Mouse (Mus musculus): ENCODE data around the gene Wfdc9. TPM values are rescaled to one million over a fixed set of nuclear protein-coding genes. Genes with fewer than 3 reads are reported as not detected.

The Wfdc9 gene
- total RNA-seq (2021): not detected
- long read RNA-seq, experiment 1: 0 reads
- long read RNA-seq, experiment 2: 0 reads

DNA sequence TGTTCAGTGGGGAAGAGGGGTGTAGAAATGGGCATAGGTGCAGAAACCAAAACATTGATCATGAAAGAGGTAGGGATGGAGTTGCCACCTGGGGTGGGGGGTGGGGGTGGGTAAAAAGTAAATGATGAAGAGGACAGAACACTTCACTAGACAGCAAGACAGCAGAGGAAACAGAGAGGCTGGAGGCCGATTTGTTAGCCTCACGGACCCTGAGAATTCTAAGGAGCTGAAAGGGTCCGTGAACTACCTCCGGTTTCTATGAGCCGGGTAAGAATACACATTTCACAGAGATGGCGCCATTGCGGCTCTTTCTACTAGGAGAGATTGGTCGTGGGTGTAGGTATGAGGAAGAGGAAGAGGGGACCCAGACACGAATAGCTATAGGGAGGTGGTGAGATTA, at the start of gene Wfdc9:
Gene Wfdc9 (minus strand): TSS at position 101 of the 400 bp plus-strand sequence.
- no peak for DNase-seq

DNA sequence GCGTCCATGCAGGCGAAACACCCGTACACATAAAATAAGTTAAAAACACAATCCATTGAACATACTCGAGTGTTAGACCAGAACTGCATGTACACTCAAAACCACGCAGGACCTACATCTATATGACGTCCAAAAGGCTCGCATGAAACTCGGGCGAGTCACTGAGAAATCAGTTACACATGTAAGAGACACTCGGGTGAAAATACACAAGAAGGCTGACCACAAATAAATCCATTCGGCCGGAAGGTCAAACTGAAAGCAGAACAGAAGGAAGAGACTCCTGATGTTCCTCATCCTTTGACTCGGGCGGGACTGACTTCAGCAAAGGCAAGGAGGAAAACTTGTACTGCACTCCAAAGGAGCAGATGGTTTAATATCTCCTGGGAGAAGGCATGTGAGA, 49.6 kb upstream of the Wfdc9 start:
- no peak for DNase-seq

DNA sequence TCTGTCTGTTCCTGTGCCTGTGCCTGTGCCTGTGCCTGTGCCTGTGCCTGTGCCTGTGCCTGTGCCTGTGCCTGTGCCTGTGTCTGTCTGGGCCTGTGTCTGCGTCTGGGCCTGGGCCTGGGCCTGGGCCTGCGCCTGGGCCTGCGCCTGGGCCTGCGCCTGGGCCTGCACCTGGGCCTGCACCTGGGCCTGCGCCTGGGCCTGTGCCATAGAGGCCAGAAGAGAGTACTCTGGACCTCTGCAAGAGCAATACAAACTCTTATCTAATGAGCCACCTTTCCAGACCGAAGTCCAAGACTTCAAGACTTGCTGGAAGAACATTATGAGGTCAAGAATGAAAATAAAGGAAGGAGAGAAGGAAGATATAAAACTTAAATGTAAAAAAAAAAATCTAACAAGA, 48.9 kb upstream of the Wfdc9 start:
- DNase-seq: no peak

DNA sequence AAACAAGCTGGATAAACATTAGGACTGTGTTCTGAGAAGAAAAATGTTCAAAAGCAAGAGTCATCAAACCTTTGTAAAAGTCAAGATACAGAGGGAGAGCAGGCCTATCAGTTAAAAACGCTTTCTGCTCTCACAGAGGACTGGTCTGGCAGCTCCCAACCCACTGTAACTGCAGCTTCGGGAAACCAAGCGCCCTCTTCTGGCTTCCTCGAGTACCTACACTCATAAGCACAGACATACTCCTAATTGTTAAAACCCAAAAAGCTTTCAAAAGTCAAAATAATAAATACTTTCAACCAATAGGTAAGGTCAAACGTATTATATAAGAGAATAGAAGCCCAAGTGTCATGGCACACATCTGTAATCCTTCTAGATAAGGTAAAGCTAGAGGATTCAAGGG, 47.9 kb upstream of the Wfdc9 start:
- no peak for DNase-seq

DNA sequence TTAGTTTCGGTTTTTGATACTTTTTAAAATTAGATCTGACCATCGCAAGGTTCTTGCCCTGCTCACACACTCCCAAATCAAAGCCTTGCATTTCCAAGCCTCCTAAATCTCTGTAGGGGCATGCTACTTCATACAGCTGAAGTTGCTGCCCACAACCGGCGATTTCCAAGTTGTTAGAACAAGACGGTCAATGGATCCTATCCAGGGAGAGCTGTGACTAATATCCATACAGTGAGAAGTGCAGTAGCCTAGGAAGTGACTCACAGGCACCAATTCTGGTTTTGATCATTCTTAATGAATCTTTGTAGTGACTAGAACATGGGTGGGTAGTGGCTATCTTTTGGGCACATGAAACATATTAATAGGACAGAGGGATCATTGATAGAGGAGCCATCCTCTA, 45.4 kb upstream of the Wfdc9 start:
- no peak for DNase-seq

DNA sequence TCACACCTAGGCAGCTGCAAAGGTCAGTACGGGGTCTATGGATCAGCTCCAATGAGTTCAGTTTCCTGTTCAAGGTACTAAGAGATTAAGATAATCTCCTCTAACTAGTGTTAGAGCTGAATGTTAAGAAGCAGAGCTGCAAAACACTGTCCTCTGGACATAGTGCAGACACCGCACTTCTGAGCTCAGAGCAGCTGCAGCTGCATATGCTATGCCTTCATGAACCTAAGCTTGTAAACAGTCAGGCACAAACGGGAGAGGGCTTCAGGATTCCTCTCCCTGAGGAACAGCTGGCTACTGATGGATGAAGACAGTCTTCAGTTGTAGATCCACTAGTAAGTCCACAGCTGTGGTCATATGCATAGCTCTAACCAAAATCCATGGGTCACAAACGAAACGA, 44.6 kb upstream of the Wfdc9 start:
- no peak for DNase-seq

DNA sequence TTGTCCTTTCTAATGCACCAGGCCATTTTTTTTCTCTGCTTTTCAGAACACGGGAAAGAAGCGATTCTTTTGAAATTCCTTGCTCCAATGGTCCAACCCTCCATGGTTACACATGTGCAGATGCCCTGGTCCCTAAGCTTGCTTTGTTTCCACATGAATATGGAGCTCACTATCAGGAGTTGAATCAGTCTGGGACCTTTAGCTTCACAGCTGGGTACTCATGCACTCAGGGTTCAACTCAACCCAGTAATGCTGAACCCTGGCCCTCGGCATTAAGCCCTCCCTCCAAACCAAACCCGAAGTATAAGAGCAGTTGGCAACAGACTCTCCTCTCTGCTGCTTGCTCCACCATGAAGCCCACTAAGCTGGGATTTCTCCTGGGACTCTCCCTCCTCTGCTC, 41.8 kb upstream of the Wfdc9 start, which contains the start of gene Spint4:
Gene Spint4 (plus strand): TSS at position 301 of the 400 bp plus-strand sequence.
- DNase-seq: no peak

DNA sequence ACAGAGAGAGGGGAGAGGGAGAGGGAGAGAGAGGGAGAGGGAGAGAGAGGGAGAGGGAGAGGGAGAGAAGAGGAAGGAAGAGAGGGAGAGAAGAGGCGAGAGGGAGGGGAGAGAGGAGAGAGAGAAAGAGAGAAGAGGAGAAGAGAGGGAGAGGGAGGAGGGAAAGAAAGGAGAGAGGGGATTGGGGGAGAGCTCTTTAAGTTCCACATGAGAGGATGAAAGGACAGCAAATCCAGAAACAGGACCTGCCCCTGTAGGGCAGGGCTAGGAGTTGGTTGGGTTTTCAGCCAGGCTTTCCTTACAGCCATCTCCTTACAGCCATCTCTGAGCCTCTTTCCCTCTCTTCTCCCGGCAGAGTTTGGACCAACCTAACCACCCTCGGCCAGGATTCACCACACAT, 28.4 kb upstream of the Wfdc9 start, which contains the start of gene Wfdc13:
Gene Wfdc13 (plus strand): TSS at position 301 of the 400 bp plus-strand sequence.
- no peak for DNase-seq

DNA sequence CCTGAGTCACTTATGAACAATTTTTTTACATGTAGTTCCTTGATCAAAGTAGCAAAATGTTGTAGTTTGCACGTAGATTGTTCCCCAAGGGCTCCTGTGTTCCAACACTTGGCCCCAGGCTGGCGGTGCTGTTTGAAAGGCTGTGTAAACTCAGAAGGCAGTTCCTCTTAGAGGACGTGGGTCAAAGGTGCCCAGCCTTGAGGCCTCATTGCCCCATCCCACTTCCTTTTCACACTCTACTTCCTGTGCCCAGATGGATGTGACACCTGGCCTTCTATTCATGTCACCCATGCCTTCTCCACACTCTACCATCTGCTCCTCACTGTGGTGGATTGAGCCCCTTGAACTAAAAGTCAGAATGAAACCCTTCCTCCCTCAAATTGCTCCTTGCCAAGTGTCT, 23.5 kb upstream of the Wfdc9 start:
- peak in 1 of 2 experiments; percentile 11 for DNase-seq

DNA sequence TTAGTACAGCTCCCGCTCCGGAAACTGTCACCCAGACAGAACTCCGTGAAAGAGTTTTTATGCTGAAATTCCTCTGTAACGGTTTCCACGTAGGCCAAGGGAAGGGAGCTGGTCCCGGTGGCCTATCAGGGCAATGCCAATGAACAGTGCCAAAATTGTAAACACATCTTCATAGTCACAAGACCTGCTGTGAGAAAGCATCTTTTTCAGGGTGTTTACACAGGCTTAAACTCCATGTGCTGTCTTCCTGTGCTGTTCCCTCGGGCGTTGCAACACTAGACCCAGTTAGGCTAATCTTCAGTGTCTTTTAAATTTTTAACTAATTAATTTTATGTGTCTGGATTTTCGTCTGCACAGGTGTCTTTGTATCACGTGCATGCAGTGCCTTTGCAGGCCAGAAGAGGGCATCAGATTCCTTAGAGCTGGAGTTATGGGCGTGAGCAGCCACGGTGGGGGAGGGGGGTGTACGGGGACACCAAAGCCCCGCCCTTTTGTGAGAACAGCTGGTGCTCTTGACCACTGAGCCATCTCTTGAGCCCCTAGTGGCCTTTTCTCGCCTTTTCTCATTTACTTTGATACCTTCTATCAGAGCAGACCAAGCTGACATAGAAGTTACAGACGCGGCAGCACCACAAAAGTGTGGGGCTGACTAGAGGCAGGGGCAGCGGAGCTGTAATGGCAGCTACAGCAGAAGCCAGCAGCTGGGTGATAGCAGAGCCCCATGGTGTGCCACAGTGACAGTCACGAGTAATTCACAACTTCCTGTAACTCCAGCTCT, 22.7 kb upstream of the Wfdc9 start:
- peak; percentile 69 to 81 for DNase-seq

DNA sequence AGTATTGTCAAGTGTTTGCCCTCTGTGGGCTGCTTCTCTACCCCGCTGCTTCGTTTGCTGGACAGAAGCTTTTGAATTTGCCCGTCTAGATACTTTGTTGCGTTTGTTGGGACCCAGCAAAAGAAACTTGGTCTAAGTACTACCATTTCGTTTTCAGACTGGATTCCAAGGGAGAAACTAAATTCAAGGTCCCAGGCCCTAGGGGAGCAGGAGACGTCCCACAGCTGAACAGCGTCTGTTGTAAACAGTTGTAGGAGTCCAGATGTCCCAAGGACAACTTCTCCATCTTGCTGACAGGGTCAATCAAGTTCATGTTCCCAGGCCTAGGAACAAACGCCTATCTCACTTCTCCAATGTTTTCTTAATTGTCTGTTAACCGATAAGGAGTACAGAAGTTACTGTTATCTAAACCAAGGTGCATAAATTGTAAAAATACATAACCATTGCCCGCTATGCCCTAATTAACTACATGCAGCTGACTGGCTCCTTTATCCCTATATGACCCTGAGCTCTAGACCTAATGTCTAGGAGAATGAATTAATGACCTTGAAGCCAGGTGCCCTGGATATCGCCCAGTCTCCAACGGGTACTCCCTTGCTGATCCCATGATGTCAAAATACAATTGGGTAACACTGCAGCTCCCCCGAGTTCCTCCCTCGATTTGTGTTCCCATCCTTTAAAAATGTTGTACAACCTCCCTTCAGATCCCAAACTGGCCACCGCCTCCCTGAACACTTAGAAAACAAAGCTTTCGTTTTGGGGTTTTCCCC, 20.7 kb upstream of the Wfdc9 start:
- no peak for DNase-seq

DNA sequence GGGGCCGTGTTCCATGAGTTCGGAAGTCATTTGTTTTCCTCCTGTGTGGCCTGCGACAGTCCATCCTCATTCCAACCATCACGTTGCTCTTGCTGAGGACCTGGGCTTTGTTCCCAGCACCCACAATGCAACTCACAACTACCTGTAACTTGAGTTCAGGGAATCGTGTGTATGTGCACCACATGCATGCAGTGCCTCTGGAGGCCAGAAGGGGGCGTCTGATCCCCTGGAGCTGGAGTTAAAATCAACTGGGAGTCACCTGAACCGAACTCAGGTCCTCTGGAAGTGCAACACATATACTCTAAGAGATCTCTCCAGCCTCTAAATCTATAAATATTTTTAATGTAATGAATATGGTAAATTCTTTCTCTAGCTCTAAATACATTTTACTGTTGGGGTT, 19.7 kb upstream of the Wfdc9 start:
- no peak for DNase-seq

DNA sequence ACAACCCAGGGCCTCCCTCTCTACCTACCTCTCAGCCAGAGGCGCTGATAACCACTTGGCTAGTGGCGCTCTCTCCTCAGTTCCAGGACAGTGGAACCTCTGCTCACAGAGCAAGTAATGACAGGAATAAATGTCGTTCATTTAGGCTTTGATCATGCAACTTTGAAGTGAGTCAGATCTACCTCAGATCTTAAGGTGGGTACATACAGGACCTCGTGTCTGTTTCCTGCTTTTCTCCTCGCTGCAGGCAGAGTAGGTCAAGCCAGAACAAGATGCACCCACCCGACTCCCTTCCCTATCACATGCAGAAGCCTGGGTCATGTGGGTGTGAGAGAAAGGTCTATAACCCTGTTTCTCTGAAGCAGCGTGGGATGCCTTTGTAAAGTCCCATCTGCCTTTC, 17.6 kb upstream of the Wfdc9 start, which contains the start of gene Wfdc11:
Gene Wfdc11 (minus strand): TSS at position 101 of the 400 bp plus-strand sequence.
- DNase-seq: no peak

DNA sequence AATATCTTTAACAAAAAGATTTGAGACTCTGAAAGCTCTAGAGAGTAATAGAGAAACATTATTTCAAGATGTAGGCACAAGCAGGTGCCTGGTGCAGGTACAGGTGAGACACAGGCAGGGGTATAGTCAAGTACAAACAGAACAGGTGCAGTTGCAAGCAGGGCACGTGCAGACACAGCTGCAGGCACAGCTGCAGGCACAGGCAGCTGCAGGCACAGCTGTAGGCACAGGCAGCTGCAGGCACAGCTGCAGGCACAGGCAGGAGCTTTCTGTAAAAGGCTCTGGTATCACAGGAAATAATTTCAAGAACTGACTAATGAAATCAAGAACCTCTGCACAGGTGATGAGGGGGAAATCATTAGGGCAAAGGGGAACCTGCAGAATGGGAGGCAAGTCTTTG, 14.6 kb upstream of the Wfdc9 start:
- no peak for DNase-seq

DNA sequence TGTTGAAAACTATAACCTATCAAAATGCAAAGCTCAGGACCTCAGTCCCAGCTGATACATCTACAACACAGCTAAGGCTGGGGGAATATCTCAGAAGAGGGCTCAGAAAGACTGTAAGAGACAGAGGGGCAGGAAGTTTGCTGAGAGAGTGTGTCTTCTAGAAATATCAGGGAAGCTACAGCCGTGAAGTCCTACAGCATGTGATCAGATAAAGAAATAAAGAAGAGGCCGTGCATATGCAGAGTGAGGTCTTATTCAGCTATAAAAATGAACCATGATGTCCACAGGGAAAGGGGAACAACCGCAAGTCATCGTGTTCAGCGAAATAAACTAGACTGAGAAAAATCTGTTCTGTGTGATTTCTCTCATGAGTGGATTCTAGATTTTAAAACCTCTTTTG, 13.9 kb upstream of the Wfdc9 start:
- DNase-seq: no peak

DNA sequence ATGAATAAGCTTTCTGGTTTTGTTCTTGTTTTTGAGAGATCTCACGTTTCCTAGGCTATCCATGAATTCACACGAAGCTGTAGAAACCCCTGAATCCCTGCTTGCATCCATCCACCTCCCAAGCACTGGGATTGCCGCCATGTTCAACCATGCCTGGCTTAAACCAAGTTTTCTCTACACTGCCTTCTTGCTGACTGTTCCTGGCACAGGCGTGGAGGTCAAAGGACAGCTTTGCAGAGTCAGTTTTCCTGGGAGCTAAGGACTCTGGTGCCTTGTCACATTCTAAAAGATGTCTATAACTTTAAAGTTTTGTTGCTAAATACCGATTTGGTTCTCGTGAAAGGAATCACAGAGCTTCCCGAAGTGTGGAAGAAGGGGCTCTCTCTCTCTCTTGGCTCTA, 8.5 kb upstream of the Wfdc9 start:
- no peak for DNase-seq

DNA sequence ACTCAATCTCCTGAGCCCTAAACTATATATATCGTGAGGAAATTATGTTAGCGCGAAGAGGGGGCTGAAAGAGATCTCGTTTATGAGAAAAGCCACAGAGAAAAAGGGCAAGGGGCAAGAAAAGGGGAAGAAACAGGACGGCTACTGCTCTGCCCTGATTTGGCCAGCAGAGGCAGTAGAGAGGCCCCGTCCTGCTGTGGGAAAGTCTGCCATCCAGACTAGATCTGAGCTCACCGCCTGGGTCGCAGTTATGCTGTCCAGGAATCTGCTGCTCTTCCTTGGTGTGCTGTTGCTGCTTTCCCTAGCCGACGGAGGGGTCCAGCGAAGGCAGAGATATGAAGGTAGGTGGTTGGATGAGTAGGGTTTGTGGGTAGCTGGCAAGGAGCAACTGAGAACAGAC, 525 bp downstream of the Wfdc9 start, which contains the start of gene Wfdc10:
Gene Wfdc10 (plus strand): TSS at position 189 of the 400 bp plus-strand sequence.
- peak; percentile 49 to 65 for DNase-seq

DNA sequence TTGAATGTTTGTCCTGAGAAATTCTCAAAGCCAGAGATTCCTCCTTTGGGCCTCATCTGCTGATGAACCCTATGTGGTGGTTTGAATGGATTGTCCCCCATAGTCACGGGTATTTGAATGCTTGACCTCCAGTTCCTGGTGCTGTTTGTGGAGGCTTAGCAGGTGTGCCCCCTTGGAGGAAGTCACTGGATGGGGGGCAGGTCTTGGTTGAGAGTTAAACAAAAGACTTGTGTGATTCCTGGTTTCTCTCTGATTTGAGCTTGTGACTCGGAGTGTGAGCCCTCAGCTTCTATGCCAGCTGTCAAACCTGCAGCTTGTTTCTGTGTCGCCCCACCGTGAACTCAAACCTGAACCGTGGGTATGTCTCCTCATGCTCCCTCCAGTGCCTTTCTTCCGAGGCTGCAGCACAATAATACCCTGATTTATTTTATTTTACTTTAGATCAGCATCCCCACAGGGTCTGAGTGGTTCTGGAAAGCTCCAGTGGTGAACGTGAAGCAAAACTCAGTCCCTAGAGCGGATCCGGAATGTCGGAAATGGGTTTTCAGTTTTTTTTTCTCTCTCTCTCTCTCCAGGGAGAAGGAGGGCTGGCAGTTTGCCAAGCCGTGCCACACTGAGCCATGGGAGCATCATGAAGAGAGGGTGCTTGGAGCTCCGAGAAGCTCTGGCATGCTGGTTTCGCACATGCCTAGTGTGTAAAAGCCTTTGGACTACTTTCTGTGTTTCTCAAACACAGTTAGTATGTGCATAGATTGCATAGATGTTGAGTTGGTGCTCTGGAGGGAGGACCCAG, 14.3 kb downstream of the Wfdc9 start:
- DNase-seq: peak in 1 of 2 experiments; percentile 29

DNA sequence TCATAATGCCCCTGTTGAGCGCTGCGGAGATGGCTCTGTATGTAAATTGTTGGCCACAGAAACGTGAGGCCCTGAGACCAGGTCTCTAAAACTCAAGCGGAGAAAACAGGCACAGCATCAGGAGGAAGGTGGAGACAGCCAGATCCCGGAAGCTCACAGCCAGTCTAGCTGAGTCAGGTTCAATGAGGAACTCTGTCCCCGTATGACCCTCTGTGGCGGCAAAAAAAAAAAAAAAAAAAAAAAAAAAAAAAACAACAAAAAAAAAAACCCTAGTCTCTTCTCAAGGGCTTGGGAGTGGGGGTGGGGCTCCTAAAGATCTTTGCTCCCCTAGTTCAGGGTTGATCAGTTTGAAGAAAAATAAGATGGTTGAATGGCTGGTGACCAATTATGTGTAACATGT, 15.3 kb downstream of the Wfdc9 start:
- DNase-seq: no peak

DNA sequence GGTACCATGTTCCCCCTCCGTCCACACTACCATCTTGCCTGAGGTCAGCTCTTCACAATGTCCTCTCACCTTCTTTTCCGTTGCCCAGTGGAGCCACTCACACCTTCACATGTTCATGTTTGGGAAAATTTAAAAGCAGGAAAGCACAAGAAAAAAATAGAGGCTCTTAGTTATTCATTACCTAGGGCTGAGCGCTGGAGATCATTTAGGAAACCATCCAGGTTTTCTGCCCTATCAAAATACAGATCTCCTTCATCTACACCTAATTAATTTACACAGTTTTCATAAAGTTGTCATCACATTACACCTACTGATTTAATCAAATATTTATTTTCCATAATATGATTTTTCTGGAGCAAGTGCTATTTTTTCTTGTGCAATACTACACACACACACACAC, 17.7 kb downstream of the Wfdc9 start, which contains the start of gene Wfdc16:
Gene Wfdc16 (minus strand): TSS at position 101 of the 400 bp plus-strand sequence.
- DNase-seq: no peak

DNA sequence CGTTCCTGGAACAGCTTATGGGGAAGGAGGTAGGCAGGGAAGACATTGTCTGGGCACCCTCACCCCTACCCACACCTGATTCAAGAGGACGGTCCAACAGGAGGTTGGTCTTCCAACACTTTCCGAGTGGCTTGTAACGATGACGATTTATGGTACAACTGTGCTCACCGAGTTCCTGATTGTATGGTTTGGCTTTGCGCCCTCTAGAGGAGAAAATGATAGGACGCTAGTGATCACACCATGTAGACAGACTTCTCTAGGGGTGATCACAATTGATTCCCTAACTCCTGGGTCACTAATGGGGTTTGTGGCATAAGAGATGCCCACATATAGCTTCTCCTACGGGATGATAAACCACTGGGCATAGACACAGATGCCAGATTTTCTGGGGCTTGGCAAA, 21.1 kb downstream of the Wfdc9 start:
- DNase-seq: no peak

DNA sequence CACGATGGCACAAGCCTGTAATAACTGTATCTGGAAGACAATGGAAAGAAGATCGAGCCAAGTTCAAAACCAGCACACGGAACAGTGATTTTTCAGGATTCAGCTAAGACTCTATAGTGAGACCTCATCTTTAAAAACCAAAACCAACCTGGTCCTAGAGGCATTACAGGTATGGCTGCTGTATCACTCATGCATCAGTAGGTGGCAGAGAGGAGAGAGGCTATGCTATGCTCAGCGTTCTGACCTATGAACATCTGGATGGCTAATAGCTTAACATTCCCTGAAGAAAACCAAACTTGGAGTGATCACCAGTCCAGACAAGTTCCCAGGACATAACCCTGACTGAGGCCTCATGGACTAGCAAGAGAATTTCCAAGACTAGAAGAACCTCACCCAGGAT, 34.6 kb downstream of the Wfdc9 start:
- no peak for DNase-seq

All from adrenal gland, postnatal 36 days (tissue).